Mouse (Mus musculus) heart, embryonic 13.5 days (tissue): ENCODE data around the gene Csgalnact2. TPM values are rescaled to one million over a fixed set of nuclear protein-coding genes. Genes with fewer than 3 reads are reported as not detected.

Source experiments
- ATAC-seq: fragments of 200-750 bp; cut with Nextera tagmentation; 2 replicates; pipeline ENCODE4 v1.8.0; 2017; ENCODE audit warnings: moderate TSS enrichment; ENCODE audit not compliant: insufficient number of reproducible peaks, low FRiP score, low TSS enrichment; ENCODE audit errors: extremely low read depth
- H3K27ac ChIP-seq: fragments of 300-500 bp; sonication (generic); replicated peaks from 2 replicates; pipeline ENCODE4 v1.5.1; 2015; ENCODE audit warnings: moderate library complexity, mild to moderate bottlenecking, inconsistent platforms
- H3K27me3 ChIP-seq: fragments of 300-500 bp; sonication (generic); replicated peaks from 2 replicates; pipeline ENCODE4 v1.6.1; 2015; ENCODE audit warnings: mild to moderate bottlenecking, inconsistent platforms
- H3K36me3 ChIP-seq: fragments of 300-500 bp; sonication (generic); 2 replicates; pipeline ENCODE4 v1.6.1; 2015; ENCODE audit warnings: mild to moderate bottlenecking, inconsistent platforms
- H3K4me1 ChIP-seq: fragments of 300-500 bp; sonication (generic); 2 replicates; pipeline ENCODE4 v1.6.1; 2015; ENCODE audit warnings: inconsistent platforms
- H3K4me2 ChIP-seq: fragments of 300-500 bp; sonication (generic); 2 replicates; pipeline ENCODE4 v1.6.1; 2015; ENCODE audit warnings: inconsistent platforms, mild to moderate bottlenecking, moderate library complexity
- H3K4me3 ChIP-seq: fragments of 300-500 bp; sonication (generic); 2 replicates; pipeline ENCODE4 v1.5.1; 2015; ENCODE audit warnings: moderate library complexity, mild to moderate bottlenecking, inconsistent platforms
- H3K9ac ChIP-seq: fragments of 300-500 bp; sonication (generic); 2 replicates; pipeline ENCODE4 v1.6.1; 2015; ENCODE audit warnings: inconsistent platforms, mild to moderate bottlenecking, moderate library complexity
- H3K9me3 ChIP-seq: fragments of 300-500 bp; sonication (generic); 2 replicates; pipeline ENCODE4 v1.6.1; 2016; ENCODE audit warnings: inconsistent platforms
- WGBS: fragments of 180-500 bp; shearing (Covaris S2); methylation state at CpG from one replicate; pipeline ENCODE4 v1.1.7; 2015; ENCODE audit warnings: mixed read lengths; 5-methylcytosine and 5-hydroxymethylcytosine counted together
- polyA plus RNA-seq: library from polyadenylated mRNA; unstranded; fragments of >200 nt; fragmentation: Nextera tagmentation; extraction: Ambion mirVana; gene quantifications from 2 replicates; pipeline ENCODE4 v1.2.1, GENCODE M21; 2015

Csgalnact2 gene
- polyA plus RNA-seq, 1 experiment from 2014 or later: 9.7 TPM

DNA sequence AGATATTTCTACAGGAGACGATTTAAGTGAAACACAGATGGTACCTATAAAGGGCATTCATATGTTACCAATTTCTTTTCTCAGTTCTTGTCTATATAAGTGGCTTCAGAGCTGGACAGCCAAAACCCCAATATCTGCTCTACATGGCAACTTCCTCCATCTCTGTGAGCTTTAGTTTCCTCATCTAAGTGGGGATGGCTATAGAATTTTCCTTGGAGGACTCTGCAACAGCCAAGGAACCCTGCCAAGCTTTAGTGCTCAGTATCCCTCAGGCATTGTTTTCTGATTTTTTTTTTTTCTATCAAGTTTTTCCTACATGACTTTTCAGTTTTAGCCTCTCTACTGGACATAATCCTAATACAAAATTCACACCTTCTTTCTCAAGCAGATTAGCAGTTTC lies 4.5 kb downstream of the Csgalnact2 start:
- H3K27ac ChIP-seq: no peak overlapping the region
- H3K9me3 ChIP-seq: no peaks in the 10 kb centered on the region
- H3K4me3 ChIP-seq: no peak overlapping the region
- no peak for ATAC-seq
- H3K4me2 ChIP-seq: no peak overlapping the region
- no peaks in the 10 kb centered on the region for H3K36me3 ChIP-seq
- no peaks in the 10 kb centered on the region for H3K27me3 ChIP-seq
- no peak overlapping the region for H3K9ac ChIP-seq
- WGBS: 66% methylated on average over 1 of the region's 1 CpGs
- H3K4me1 ChIP-seq: peaks cover 14% of the 10 kb centered on the region

DNA sequence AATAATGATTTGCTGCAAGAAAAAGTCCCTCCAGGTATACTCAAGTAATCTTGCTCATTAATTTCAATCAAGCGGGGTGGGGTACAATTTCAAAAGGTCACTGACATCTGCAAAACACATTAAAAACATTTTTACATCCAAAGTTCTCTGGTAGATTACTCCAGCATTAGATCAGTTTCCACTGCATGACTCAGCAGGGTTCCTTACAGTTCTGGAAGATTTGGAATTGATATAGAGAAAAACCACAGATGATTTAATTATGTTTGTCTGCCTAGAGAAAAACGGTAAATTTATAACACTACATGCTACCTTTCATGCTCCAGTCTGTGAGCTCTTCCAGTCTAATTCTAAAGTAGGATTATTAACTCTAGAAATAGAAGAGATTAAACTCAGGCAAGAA lies 8.9 kb downstream of the Csgalnact2 start:
- no peaks in the 10 kb centered on the region for H3K27me3 ChIP-seq
- H3K9me3 ChIP-seq: no peaks in the 10 kb centered on the region
- H3K4me3 ChIP-seq: no peak overlapping the region
- ATAC-seq: no peak
- H3K4me2 ChIP-seq: no peak overlapping the region
- WGBS: 73% methylated on average over 2 of the region's 2 CpGs
- no peak overlapping the region for H3K27ac ChIP-seq
- no peak overlapping the region for H3K9ac ChIP-seq
- H3K36me3 ChIP-seq: peaks cover 3% of the 10 kb centered on the region
- peaks cover 30% of the 10 kb centered on the region for H3K4me1 ChIP-seq

DNA sequence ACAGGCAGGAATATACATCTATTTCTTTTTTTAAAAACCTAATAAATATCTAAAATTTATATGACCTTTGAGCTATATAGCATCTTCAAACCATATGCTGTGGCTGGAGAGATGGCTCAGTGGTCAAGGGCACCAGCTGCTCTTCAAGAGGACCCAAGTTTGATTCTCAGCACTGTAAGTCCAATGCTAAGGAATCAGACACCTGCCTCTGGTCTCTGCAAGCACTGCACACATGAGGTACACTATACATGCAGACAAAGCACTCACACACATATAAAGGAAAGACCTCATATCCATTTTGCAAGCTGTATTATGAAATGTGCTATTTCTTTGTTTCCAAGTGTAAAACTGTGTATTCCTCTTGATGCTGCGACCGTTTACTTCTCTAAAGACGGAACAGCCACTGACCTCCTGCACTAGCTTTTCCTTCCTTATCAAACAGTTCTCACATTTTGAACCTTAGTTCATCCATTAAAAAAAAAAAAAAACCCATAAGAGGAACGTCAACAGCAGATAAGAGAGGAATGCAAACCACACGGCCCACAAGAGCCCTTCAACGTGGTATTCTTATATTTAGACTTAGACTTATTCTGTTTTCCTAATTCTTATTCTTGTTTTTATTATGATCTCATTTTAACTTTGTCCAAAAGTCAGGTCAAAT lies 11.0 kb downstream of the Csgalnact2 start:
- ATAC-seq: no peak
- Histone ChIP-seq H3K4me2 (peak overlapping the region; percentile 34), H3K9ac (no peak overlapping the region), H3K4me1 (peaks cover 30% of the 10 kb centered on the region), H3K27ac (peak overlapping the region; percentile 20), H3K9me3 (no peaks in the 10 kb centered on the region), H3K36me3 (peaks cover 15% of the 10 kb centered on the region), H3K4me3 (no peak overlapping the region), H3K27me3 (no peaks in the 10 kb centered on the region)
- 6% methylated on average over 6 of the region's 6 CpGs for WGBS

DNA sequence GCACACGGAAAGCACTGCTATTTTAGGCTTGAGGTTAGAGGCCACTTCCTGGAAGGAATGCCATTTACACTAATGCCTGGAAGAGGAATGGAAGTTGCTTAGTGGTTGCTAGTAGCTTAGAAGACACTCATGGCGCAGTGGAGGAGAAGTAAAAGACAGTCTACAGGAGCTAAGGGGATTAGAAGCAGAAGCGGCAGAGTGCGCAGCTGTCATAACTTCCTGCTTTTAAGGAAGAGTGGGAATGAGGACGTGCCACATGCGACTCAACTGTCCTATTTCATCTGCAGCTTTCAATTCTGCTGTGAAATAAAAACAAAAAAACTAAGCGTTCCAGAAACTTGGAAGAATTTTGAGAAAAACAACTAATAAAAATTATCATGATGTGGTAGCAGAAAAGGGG lies 11.7 kb downstream of the Csgalnact2 start:
- Histone ChIP-seq H3K36me3 (peaks cover 23% of the 10 kb centered on the region), H3K4me2 (no peak overlapping the region), H3K27ac (peak overlapping the region; percentile 20; the same call in 1 of the 2 replicates), H3K9me3 (no peaks in the 10 kb centered on the region), H3K27me3 (no peaks in the 10 kb centered on the region), H3K4me1 (peaks cover 30% of the 10 kb centered on the region), H3K4me3 (no peak overlapping the region), H3K9ac (no peak overlapping the region)
- WGBS: 72% methylated on average over 7 of the region's 7 CpGs
- ATAC-seq: no peak

DNA sequence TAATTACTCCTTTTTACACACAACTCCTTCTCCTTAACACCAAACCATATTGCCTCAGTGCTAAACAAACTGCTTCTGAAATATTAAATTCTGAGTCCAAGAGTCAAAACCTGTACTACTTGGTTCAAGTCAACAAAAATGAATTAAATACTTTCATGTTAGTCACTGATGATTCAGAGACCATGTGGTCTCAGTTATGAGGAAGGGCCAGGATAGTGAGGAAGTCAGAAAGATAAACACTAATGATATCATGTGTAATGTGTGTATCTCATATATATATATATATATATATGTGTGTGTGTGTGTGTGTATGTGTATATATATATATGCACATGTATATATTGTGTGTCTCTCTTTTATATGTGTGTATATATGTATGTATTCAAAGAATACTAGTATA lies 12.4 kb downstream of the Csgalnact2 start:
- Histone ChIP-seq H3K4me2 (no peak overlapping the region), H3K9me3 (no peaks in the 10 kb centered on the region)

DNA sequence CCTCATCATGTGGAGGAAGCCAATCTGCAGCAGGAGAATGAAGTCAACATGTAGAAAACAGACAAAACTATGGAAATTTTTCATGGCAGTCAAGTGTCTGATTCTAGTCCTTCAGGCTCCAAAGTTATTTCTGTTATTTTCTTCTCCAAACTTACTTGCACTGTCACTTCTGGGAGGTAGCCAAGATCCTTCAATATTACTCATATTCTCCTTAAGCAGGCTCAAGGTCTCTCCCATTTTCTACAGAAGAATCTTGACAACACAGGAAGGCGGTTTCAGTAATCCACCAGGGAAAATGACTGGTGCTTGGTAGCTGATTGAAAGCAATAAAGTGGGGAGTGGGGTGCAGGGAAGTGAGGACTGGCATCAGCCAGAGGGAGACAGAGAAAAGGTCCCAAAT lies 16.2 kb downstream of the Csgalnact2 start:
- Histone ChIP-seq H3K27me3 (no peaks in the 10 kb centered on the region), H3K27ac (no peak overlapping the region), H3K9ac (no peak overlapping the region), H3K4me3 (no peak overlapping the region), H3K4me2 (no peak overlapping the region), H3K36me3 (peaks cover 47% of the 10 kb centered on the region), H3K9me3 (no peaks in the 10 kb centered on the region), H3K4me1 (peaks cover 10% of the 10 kb centered on the region)
- no peak for ATAC-seq
- 69% methylated on average over 1 of the region's 1 CpGs for WGBS

More for the DNA sequence above, 12.4 kb downstream of the Csgalnact2 start:
- peaks cover 30% of the 10 kb centered on the region for H3K4me1 ChIP-seq
- no peak overlapping the region for H3K27ac ChIP-seq
- ATAC-seq: no peak
- H3K36me3 ChIP-seq: peaks cover 29% of the 10 kb centered on the region
- no peak overlapping the region for H3K9ac ChIP-seq
- no peak overlapping the region for H3K4me3 ChIP-seq
- no peaks in the 10 kb centered on the region for H3K27me3 ChIP-seq

DNA sequence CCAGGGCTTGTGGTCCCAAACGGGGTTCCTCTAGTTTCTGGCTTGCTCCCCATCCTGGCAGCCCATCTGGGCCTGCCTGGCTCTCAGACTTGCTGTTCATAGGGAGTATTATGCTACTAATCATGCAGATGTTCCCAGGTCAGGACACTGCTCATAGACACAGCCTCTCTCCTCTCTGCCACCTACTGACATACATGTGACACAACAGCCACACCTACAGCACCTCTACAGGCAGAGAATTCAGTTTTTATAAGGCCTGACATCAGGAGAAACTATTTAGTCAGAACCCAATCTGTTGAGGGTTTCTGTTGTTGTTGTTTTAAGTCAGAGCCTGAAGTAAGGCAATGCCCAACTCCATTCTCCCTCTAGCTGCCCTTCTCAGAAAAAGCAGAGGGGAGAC lies 27.1 kb downstream of the Csgalnact2 start:
- H3K4me3 ChIP-seq: no peak overlapping the region
- H3K27me3 ChIP-seq: no peaks in the 10 kb centered on the region
- no peaks in the 10 kb centered on the region for H3K4me1 ChIP-seq
- no peak overlapping the region for H3K9ac ChIP-seq
- no peaks in the 10 kb centered on the region for H3K9me3 ChIP-seq
- H3K36me3 ChIP-seq: peaks cover 49% of the 10 kb centered on the region
- ATAC-seq: no peak
- 33% methylated on average over 1 of the region's 1 CpGs for WGBS
- no peak overlapping the region for H3K4me2 ChIP-seq
- no peak overlapping the region for H3K27ac ChIP-seq

DNA sequence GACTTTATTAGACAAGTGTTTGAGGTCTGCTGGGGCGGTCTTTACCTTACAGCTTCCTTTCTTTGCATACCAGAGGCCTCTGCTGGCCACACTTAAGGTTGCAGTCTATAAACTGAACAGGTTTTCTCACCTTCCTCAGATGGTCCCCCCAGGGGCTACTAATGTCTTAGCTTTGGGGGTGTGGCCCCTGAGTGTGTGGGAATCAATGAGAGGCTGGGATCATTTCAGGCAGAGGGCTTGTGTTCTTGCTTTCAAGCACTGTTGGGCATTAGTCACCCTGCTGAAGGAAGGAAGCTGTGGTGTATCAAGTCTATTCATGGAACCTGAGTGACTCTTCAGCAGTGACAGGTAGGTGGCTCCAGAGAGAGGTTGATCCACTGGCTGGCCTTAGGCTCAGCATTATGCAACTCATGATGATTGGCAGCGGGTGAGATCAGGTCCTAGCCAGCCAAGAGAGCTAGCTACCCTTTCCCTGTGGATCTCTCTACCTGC lies 39.6 kb downstream of the Csgalnact2 start:
- H3K9ac ChIP-seq: no peak overlapping the region
- H3K27ac ChIP-seq: no peak overlapping the region
- no peaks in the 10 kb centered on the region for H3K4me1 ChIP-seq
- no peak for ATAC-seq
- H3K36me3 ChIP-seq: no peaks in the 10 kb centered on the region
- H3K27me3 ChIP-seq: no peaks in the 10 kb centered on the region; the same call in 1 of the 2 replicates
- no peak overlapping the region for H3K4me3 ChIP-seq
- no peak overlapping the region for H3K4me2 ChIP-seq
- H3K9me3 ChIP-seq: no peaks in the 10 kb centered on the region; the same call in 1 of the 2 replicates
- 30% methylated on average over 2 of the region's 2 CpGs for WGBS

DNA sequence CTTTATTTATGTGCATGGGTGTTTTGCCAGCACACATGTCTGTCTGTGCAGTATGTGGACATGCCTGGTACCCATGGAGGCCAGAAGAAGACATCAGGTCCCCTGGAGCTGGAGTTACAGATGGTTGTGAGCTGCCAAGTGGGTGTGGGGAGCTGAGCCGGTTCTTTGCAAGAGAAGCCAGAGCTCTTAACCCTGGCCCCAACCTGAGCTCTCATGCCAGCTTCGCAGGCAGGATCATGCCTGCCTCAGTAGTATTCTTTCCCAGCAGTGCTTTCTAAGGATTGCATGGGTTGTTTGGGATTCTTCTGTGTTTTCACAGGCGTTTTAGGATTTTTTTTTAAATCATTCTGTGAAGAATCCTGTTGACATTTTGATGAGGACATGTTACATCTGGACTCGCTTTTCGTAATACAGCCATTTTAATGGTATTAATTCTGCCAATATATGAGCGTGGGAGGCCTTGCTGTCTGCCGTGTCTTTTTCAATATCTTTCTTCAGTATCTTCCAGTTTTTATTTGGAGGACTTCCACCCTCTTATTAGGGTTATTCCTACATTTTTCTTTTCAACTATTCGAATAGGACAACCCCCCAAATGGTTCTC lies 41.1 kb downstream of the Csgalnact2 start:
- Histone ChIP-seq H3K27ac (no peak overlapping the region), H3K9me3 (no peaks in the 10 kb centered on the region; the same call in 1 of the 2 replicates), H3K4me1 (no peaks in the 10 kb centered on the region), H3K4me2 (no peak overlapping the region), H3K4me3 (no peak overlapping the region), H3K36me3 (no peaks in the 10 kb centered on the region), H3K27me3 (no peaks in the 10 kb centered on the region; the same call in 1 of the 2 replicates), H3K9ac (no peak overlapping the region)
- WGBS: 65% methylated on average over 8 of the region's 8 CpGs
- ATAC-seq: no peak

DNA sequence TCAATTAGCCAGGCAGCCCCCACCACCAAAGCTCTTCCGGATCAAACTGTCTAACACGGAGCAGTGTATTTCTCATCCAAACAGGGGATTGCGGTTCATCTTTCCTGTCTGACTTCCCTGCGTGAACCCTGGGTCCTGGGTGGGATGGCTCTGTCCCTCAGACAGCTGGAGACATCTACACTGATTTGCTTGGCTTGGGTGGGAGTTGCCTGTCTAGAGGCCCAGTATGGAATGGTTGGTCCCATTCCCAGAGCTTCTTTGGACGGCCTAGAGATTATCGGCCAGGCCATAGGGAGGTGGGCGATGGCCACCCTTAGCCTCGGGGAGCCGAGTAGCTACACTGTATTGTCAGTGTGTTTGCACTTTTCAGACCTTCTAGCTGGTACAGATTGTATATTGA lies 48.1 kb downstream of the Csgalnact2 start:
- 76% methylated on average over 9 of the region's 9 CpGs for WGBS
- Histone ChIP-seq H3K9ac (no peak overlapping the region), H3K4me2 (no peak overlapping the region), H3K36me3 (no peaks in the 10 kb centered on the region), H3K9me3 (no peaks in the 10 kb centered on the region; the same call in 1 of the 2 replicates), H3K4me3 (no peak overlapping the region), H3K27me3 (no peaks in the 10 kb centered on the region; the same call in 1 of the 2 replicates), H3K27ac (no peak overlapping the region), H3K4me1 (no peaks in the 10 kb centered on the region)
- ATAC-seq: no peak

DNA sequence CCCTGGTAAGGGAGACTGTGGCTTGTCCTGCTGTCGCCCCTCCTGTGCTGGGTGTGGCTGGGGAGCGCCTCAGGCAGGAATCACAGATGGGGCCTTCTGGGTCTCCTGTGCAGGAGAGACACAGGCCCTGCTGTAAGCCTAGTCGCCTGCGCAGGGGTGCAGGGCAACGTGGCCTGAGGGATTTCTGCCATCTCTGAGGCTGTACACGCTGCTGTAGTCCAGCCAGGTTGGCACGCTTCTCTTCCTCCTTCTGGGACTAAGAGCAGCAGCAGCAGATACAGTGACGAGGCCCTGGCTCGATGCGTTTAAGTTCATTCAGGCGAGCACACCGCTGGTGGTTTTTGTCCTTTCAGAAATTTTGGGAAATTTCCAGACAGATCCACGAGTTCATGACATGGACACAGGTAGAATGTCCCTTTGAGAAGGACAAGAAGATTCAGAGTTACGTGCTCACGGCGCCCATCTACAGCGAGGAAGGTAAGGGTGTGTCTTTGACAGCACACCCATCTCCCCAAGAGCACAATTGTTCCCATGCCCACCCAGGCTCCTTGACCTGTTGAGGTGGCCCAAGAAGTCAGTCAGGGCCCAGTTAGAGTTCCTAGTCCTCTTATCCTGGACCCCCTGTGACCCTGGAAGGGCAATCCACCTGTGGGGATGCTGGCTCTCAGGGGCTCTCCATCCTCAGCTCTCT lies 50.0 kb downstream of the Csgalnact2 start:
- no peaks in the 10 kb centered on the region for H3K36me3 ChIP-seq
- H3K27me3 ChIP-seq: no peaks in the 10 kb centered on the region
- no peaks in the 10 kb centered on the region for H3K9me3 ChIP-seq
- no peak overlapping the region for H3K4me3 ChIP-seq
- no peak overlapping the region for H3K9ac ChIP-seq
- WGBS: 77% methylated on average over 17 of the region's 17 CpGs
- H3K4me1 ChIP-seq: no peaks in the 10 kb centered on the region
- H3K27ac ChIP-seq: no peak overlapping the region
- ATAC-seq: no peak
- no peak overlapping the region for H3K4me2 ChIP-seq
